Mouse (Mus musculus) gastrocnemius, postnatal 36 days (tissue): ENCODE measurements around the gene Rsbn1. TPM values are rescaled to one million over a fixed set of nuclear protein-coding genes. Genes with fewer than 3 reads are reported as not detected.

ENCODE experiments used
- DNase-seq, 2 experiments: peaks; one replicate each; pipeline ENCODE4 v3.0.0; 2022
- intact Hi-C: fragments of 180-260 bp; cut with DNase I; formaldehyde crosslinking; loops from one replicate; pipeline ENCODE4 v1.15.1; 2025
- long read RNA-seq, 2 experiments: library from polyadenylated mRNA; stranded (forward); transcript quantifications; one replicate each; pipeline ENCODE4 v2.0.0; 2021
- total RNA-seq, 2 experiments: library from RNA; stranded (reverse); gene quantifications; 2 replicates each; pipeline ENCODE4 v1.2.3; 2021

Rsbn1 gene
- total RNA-seq: 1 to 10 TPM; 5.2 to 6.2 TPM
- long read RNA-seq, experiment 1, full-length matches to known transcripts: 1 of 1 reads
- long read RNA-seq, experiment 1, partial matches to known transcripts: 0 of 1 reads
- long read RNA-seq, experiment 1, other reads (novel, unspliced or antisense): 0 of 1 reads
- long read RNA-seq, experiment 2, partial matches to known transcripts: 1 of 2 reads
- long read RNA-seq, experiment 2, other reads (novel, unspliced or antisense): 1 of 2 reads

GRCm38 (mm10) chr3:103914010-103914669 is at the start of gene Rsbn1:
TSS of gene Rsbn1 (plus strand) at chr3:103914120.
- intact Hi-C loops: loop anchor here (5.0 kb wide), 1 partner anchor 53 kb away; the partner anchor contains the start of gene Phtf1
- DNase-seq: peak; percentile 87 to 92

GRCm38 (mm10) chr3:103864200-103864599 is 49.7 kb upstream of the Rsbn1 start:
- no peak for DNase-seq
- intact Hi-C loops: no loop called here

GRCm38 (mm10) chr3:103867424-103867971 is 46.4 kb upstream of the Rsbn1 start:
- intact Hi-C loops: no loop called here
- DNase-seq: no peak

- DNase-seq: no peak
- intact Hi-C loops: no loop called here
Observed at GRCm38 (mm10) chr3:103868008-103868407, 45.9 kb upstream of the Rsbn1 start.

GRCm38 (mm10) chr3:103872663-103873098 is 41.2 kb upstream of the Rsbn1 start:
- DNase-seq: no peak
- intact Hi-C loops: no loop called here

- intact Hi-C loops: no loop called here
- no peak for DNase-seq
Observed at GRCm38 (mm10) chr3:103874329-103874728, 39.6 kb upstream of the Rsbn1 start.

- DNase-seq: no peak
- intact Hi-C loops: loop anchor here (10.0 kb wide), 1 partner anchor 501 kb away; no protein-coding TSS in a partner anchor
Observed at GRCm38 (mm10) chr3:103885946-103886345, 28.0 kb upstream of the Rsbn1 start.

- DNase-seq: no peak
Observed at GRCm38 (mm10) chr3:103887581-103887980, 26.3 kb upstream of the Rsbn1 start.

GRCm38 (mm10) chr3:103893374-103893773 is 20.5 kb upstream of the Rsbn1 start:
- intact Hi-C loops: no loop called here
- no peak for DNase-seq

More at GRCm38 (mm10) chr3:103887581-103887980, 26.3 kb upstream of the Rsbn1 start:
- intact Hi-C loops: loop anchor here (10.0 kb wide), 1 partner anchor 503 kb away; no protein-coding TSS in a partner anchor

- peak; percentile 15 to 23 for DNase-seq
- intact Hi-C loops: no loop called here
Observed at GRCm38 (mm10) chr3:103904705-103905104, 9.2 kb upstream of the Rsbn1 start.

GRCm38 (mm10) chr3:103907335-103908030 is 6.4 kb upstream of the Rsbn1 start:
- intact Hi-C loops: no loop called here
- no peak for DNase-seq

- intact Hi-C loops: no loop called here
Observed at GRCm38 (mm10) chr3:103908781-103909180, 5.1 kb upstream of the Rsbn1 start.

GRCm38 (mm10) chr3:103913451-103913961 is 414 bp upstream of the Rsbn1 start:
- intact Hi-C loops: loop anchor here (5.0 kb wide), 1 partner anchor 54 kb away; the partner anchor contains the start of gene Phtf1
- no peak for DNase-seq

More at GRCm38 (mm10) chr3:103908781-103909180, 5.1 kb upstream of the Rsbn1 start:
- DNase-seq: no peak

GRCm38 (mm10) chr3:103914732-103915508 is 1.0 kb downstream of the Rsbn1 start:
- intact Hi-C loops: loop anchor here (5.0 kb wide), 1 partner anchor 52 kb away; the partner anchor contains the start of gene Phtf1
- peak; percentile 29 to 63 for DNase-seq

- no peak for DNase-seq
- intact Hi-C loops: no loop called here
Observed at GRCm38 (mm10) chr3:103915509-103915896, 1.6 kb downstream of the Rsbn1 start.

GRCm38 (mm10) chr3:103916205-103916838 is 2.4 kb downstream of the Rsbn1 start:
- intact Hi-C loops: no loop called here
- no peak for DNase-seq

GRCm38 (mm10) chr3:103916839-103917237 is 2.9 kb downstream of the Rsbn1 start:
- no peak for DNase-seq
- intact Hi-C loops: no loop called here

GRCm38 (mm10) chr3:103920094-103920493 is 6.2 kb downstream of the Rsbn1 start:
- intact Hi-C loops: no loop called here

GRCm38 (mm10) chr3:103925302-103925701 is 11.4 kb downstream of the Rsbn1 start:
- no peak for DNase-seq
- intact Hi-C loops: no loop called here

More at GRCm38 (mm10) chr3:103920094-103920493, 6.2 kb downstream of the Rsbn1 start:
- no peak for DNase-seq
